Mouse (Mus musculus) retina, adult 2 months (tissue): ENCODE data around the gene Kifc1.
"Not testable (repeated sequence)": the region's sequence is repeated elsewhere in the genome, so short reads cannot be mapped to it uniquely, and the experiment has no call there.

Experiments
- DNase-seq: peaks from one replicate; pipeline ENCODE4 v3.0.0-alpha.2; 2012; ENCODE audit warnings: low read depth, low spot score

Gene Kifc1

DNA sequence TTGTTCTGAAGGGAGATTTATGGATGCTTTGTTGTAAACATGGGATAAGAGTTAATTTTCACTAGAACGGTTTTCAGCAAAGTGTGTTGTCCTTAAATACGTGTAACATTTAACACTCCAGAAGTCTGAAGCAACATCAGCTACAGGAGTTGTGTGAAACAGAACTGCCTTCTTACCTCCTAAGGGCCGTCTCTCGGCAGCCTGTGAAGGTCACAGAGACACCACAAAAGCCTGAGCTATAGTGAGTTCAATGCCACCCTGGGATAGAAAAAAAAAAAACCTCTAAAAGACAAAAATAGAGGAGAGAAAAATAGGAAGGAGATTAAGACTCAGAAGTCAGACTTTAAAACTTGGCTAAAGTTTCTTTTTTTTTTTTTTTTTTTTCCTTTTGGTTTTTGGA, 11.6 kb upstream of the Kifc1 start:
- DNase-seq: no peak

DNA sequence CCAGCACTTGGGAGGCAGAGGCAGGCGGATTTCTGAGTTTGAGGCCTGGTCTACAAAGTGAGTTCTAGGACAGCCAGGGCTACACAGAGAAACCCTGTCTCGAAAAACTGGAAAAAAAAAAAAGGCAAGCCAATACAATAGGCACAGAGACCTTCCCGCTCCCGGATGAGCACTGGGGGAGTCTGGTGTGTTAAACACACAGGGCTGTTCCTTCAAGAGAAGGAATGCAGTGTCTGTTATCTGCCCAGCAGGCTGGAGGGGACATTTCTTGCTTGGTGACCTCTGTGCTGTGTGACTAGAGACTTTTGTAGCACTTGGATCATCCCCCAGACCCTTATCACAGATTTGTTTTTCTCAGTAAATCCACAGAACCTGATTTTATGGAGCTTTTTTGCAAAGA, 11.2 kb upstream of the Kifc1 start:
- no peak for DNase-seq

DNA sequence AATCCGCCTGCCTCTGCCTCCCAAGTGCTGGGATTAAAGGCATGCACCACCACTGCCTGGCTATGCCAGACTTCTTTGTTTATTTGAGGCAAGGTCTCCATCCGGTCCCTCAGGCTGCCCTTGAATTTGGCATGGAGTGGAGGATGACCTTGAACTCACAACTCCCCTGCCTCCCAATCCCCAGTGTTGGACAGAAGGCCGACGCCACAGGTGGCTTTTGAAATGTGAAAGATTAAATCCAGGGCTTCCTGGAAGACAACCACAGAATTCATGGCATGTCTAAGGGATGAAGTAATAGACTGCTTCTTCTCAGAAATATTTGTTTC, 10.5 kb upstream of the Kifc1 start:
- no peak for DNase-seq

DNA sequence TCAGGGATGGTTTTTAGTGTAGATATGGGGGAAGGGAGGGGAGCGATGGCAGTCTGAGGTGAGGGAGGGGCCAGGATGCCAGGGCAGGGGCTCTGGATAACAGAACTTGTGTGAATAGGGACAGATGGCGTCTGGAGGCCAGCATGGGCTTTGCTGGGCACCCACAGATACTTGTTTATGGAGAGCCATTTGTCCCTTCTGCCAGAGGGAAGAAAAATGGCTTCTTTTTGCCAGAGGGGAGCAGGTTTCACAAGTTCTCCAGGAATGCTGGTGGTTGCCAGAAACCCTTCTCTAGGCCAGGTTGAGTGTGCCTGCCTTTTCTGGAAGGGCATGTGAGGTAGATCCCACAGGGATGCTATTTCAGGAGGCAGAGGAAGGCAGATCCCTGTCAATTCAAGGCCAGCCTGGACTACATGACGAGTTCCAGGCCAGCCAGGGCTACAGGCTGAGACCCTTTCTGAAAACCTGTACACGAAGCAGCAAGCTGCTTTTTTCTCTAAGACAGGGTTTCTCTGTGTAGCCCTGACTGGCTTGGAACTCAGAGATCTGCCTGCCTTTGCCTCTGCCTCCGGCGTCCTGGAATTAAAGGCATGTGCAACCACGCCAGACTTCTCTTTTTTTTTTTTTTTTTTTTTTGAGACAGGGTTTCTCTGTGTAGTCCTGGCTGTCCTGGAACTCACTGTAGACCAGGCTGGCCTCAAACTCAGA, 10.0 kb upstream of the Kifc1 start:
- no peak for DNase-seq

DNA sequence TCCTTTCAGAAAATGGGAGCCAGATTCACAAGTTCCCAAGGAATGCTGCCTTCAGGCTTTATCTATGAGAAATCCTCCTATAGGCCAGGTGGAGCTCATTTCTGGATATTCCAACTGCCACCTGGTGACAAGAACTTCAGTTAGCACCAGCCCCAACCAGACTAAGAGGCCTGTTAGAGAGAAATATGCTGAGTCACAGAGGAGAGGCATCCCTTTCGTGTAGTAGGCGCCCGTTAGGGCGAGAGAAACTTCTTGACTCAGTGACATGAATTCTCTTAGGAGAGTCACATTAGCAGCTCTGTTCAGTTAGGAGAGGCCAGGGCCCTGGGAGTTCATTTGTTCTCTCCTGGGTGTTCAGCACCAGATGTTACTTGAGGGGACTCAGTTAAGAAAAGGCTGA, 9.2 kb upstream of the Kifc1 start:
- no peak for DNase-seq

DNA sequence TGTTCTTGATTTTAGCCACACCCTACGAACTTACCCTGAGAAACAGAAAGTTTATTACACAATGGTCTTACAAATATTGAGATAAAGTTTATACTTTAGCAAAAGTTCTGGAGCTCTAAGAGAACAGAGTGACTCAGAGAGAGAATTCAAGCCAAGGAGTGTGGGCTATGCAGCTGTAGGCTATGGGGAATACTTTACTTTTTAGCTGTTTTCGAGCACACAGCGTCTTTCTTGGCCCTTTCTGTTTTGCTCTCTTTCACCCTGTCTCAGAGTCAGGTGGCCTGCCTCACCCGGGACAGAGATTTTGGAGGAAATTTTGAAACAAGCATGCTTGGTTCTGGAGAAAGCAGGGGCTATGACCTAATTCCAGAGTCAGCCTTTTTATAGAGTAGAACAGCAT, 7.7 kb upstream of the Kifc1 start:
- DNase-seq: not testable (repeated sequence)

DNA sequence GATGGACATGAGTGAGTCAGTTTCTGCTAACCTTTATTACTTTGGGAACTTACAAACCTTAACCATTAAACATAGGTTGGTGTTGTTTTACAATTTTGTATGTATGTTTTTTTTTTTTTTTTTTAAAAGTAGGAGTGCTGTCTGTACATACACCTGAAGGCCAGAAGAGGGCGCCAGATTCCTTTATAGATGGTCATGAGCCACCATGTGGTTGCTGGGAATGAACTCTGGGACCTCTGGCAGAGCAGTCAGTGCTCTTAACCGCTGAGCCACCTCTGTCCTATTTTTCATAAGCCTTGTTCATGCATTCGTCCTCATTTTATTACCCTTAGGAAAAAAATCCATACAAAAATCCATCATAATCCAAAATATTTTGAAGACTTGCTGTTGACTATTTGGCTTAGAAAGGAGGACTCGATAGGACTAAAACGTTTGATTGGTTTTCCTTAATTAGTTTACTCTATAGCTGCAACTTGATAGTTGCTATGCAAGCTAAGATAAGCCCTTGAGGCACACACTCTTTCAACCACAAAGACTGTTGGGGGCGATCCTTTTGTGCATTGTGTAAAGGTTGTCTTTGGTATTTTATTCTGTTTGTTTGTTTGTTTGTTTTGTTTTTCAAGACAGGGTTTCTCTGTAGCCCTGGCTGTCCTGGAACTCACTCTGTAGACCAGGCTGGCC, 6.8 kb upstream of the Kifc1 start:
- DNase-seq: no peak

DNA sequence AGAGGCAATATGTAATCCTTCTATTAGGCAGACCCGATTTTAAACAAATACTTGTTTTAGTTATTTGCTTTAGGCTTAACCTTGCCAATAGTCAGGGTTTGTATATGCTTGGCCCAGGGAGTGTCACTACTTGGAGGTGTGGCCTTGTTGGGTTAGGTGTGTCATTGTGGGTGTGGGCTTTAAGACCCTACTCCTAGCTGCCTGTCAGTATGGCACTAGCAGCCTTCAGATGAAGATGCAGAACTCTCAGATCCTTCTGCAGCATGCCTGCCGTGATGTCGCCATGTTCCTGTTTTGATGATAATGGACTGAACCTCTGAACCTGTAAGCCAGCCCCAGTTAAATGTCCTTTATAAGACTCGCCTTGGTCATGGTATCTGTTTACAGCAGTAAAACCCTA, 2.5 kb upstream of the Kifc1 start:
- not testable (repeated sequence) for DNase-seq

DNA sequence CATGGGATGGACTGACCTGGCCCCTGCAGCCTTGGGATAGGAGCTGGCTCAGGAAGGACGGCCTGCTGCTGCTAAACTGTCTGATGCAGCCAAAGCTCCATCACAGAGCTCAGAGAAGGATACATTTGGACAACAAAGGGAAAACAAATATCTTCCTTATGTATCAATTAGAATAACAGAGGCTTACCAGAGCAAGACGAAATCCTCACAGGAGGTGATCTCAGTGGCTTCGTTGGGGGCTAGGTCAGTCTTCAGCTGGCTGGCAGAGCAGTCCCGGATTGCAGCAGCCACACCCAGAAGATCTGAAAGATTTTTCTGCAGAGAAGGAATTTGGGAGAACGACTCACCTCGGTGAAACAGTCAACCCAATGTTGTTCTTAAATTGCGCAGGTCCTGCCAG, 2.0 kb upstream of the Kifc1 start:
- no peak for DNase-seq

DNA sequence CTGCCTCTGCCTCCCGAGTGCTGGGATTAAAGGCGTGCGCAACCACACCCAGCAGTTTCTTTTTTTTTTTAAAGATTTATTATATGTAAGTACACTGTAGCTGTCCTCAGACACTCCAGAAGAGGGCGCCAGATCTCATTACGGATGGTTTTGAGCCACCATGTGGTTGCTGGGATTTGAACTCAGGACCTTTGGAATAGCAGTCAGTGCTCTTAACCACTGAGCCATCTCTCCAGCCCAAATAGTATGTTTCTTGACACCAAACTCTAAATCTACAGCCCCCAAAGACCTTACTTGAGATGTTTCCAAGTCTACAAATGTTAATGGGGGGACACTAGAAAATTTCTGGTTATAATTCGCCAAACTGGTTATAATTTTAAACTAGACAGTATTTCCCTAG, 1.4 kb upstream of the Kifc1 start:
- not testable (repeated sequence) for DNase-seq

DNA sequence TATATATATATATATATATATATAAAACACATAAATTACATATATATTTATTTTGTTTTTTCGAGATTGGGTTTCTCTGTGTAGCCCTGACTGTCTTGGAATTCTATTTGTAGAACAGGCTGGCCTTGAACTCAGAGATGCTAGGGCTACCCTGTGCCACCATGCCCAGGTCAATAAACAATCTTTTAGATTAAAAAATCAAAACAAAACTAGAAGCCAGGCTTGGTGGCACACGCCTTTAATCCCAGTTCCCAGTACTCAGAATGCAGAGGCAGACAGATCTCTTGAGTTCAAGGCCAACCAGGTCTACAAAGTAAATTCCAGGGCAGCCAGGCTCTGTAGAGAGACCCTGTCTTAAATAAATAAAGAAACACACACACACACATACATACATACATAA, 896 bp upstream of the Kifc1 start:
- no peak for DNase-seq

DNA sequence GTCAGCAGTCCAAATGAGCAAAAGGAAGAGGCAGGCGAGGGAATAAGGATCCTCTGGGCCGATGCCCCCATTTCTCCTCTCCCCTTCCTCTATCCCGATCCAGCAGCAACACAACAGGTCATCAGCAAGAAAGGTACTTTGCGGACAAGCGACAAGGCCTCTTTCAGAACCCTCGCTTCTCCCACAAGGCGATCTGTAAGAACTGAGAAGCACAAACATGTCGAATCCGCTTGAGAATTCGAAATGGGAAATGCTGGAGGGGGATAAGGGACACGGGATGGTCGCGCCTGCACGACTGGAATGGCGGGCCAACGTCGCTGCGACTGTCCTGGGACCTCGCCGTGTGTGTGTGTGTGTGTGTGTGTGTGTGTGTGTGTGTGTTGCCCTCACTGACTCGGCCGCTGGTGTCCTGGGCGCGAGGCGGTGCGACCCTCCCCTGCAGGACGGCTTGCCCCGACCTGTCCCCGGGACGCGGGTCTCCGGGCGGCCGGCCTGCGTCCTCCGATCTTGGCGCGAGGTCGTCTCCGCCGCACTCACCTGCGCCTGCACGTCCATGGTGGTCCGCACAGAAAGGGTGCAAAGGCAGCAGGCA, 424 bp downstream of the Kifc1 start:
- DNase-seq: not testable (repeated sequence)

DNA sequence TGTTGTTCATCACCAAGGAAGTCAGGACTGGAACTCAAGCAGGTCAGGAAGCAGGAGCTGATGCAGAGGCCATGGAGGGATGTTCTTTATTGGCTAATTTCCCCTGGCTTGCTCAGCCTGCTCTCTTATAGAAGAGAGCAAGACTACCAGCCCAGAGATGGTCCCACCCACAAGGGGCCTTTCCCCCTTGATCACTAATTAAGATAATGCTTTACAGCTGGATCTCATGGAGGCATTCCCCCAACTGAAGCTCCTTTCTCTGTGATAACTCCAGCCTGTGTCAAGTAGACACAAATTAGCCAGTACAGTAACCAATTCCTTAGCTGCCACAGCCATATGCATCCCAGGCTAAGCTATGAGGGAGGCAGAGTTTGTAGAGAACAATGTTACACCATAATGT, 2.2 kb downstream of the Kifc1 start:
- DNase-seq: not testable (repeated sequence)

DNA sequence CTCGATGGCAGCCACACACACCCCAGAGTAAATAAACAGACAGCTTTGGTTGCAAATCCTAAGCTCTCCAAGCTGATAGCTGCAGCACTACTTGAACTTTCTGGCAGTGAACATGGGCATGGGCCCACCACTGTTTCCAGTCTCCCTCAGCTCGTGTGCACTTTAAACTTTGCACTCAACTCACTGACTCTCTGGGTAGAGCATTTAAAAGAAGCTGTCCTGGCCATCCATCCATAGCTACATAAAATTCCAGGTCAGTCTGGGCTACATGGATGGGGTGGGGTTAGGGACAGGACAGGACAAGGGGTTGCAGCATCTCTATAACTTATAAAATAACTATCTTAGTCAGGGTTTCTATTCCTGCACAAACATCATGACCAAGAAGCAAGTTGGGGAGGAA, 2.7 kb downstream of the Kifc1 start:
- not testable (repeated sequence) for DNase-seq

DNA sequence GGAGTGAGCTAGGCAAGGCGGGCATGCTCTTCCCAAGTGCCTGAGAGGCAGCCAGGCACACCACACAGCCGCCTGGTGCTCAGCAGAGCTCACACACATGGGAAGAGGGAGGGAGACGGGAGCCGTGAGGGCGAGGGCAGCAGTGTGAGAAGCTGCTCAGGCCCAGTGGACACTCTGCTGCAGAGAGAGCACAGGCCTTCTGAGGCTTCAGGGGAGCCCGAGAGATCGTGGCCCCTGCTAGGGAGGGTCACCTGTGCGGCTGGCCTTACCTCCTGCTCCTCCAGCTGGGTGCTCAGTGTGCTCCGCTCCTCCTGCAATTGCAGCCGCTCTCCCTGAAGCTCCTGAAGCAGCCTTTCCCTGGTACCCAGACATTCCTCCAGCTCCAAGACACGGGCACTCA, 6.1 kb downstream of the Kifc1 start:
- not testable (repeated sequence) for DNase-seq

DNA sequence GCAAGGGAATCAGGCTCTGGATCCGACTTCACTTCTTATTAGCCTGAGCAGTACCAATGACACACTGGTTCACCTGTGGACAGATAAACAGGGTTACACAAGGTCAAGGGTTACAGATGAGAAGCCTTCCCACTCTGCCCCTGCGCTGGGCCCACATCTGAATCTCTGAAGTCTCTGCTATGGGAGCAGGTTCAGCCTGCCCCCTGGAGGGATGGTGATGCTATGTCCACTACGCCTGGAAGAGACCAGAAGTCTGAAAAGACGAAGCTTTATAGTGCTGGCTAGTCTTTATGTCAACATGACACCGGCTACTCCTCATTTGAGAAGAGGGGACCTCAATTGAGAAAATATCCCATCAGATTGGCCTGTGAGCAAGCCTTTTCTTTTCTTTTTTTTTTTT, 14.7 kb downstream of the Kifc1 start:
- not testable (repeated sequence) for DNase-seq

DNA sequence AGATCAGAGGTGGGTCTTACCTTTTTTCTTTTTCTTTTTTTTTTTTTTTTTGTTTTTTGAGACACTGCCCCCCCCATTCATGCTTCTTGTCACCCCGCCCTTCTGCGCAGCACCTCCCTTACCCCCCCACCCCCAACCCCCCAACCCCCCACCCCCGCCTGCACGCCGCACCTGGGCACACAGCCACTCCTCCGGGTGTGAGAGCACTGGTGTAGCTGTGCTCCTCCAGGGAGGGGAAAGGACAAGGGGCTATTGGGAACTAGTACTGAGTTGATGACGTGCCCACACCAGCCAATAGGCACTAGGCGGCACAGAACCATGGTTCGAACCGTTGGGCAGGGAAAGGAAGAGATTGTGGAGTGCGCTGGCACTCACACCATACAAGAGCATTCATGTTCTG, 16.1 kb downstream of the Kifc1 start:
- DNase-seq: no peak

DNA sequence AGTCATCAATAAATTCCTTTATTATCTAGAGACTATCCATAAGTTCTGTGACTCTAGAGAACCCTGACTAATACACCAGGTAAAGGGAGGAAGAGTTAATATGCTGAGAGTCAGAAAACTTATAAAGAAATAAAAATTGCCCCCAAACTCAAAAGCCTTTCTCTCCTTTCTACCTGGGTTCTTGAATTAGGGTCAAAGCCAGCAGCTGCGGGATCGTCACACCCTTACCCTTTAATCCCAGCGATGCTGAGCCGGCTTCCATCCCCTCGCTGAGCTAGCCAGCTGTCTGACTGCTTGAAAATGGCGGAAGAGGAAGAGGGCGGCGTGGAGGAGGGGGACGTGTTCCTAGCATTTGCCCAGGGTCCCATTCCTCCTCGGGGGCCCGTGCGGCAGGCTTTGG, 16.9 kb downstream of the Kifc1 start, which contains the start of gene Gm7029:
TSS of gene Gm7029 (plus strand) at position 301 of the 400 bp plus-strand sequence.
- not testable (repeated sequence) for DNase-seq

DNA sequence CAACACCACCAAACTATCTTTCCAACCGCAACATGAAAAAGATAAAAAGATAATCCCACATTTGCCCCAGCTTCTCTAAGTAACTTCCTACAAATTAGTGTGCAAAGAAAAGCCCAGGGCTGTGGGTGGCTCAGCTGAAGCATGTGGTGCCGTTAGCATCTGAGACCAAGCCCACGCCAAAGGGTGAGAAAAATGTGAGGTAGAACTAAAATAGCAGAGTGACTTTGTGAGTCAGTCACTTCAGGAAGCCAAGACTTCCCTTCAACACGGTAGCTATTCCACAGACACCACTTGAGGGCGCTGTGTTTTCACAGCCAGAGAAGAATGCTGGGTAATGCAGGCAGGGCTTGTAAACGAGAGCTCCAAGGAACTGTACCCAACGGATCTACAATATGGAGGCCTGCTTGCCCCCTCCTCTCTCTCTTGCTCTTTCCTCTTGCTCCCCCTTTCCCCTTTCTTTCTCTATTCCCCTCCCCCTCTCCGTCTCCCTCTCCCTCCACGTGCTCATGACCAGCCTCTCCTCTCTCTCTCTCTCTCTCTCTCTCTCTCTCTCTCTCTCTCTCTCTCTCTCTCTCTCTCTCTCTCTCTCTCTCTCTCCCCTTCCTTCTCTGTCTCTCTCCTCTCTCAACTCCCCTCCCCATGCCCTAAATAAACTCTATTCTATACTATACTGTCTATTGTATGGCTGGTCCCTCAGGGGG, 25.0 kb downstream of the Kifc1 start:
- no peak for DNase-seq

DNA sequence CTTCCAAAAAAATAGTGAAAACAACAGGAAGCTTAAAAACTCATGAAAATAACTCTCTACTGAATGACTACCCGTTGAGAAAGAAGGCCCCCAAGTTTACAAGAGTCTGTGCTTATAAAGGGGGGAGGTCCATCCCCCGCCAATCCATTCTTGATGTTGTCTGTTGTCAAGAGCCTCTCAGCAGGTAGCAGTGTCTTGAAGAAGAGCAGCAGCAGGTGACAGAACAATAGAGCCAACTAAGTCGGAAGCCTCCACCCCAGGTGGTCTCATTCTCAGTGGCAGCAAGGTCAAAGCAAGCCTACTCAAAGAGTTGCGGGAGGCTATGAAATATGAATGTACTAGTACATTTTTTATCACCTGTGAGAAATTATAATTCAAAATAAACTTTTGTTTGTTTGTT, 32.6 kb downstream of the Kifc1 start:
- no peak for DNase-seq

DNA sequence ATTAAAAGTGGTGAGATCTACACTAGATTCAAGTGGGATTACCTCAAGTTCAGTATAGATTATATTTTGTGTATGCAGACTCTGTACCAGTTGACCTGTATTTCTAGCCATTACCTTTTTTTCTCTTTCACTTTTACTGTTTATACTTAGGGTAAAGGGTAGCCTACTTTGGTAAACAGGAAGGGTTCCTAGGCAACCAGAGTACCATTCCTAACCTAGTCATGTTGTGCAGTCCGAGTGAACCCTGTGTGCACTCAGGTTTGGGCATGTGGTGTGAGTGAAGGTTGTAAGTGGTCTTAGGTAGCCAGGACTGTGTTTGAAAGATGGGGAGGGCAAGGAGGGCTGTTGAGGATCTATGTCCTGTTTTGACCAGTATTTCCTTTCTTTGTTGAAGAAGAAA, 39.1 kb downstream of the Kifc1 start:
- no peak for DNase-seq

DNA sequence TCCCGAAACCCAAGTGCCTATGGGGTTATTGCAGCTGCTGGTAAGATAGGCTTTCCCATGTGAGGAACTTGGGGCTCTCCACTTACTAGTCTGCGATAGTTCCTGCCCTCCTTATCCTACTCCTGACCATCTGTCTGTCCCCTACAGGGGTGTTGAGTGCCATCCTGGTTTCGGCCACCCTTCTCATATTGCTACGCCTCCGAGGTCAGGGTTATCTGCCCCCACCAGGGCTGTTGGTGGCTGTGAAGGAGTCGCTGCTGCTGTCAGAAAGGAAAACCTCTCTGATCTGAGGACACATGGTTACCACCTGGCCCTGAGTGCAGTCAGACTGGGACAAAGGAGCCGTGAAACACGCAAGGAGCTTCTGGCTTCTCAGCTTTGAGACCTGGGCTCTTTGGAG, 42.3 kb downstream of the Kifc1 start:
- no peak for DNase-seq

DNA sequence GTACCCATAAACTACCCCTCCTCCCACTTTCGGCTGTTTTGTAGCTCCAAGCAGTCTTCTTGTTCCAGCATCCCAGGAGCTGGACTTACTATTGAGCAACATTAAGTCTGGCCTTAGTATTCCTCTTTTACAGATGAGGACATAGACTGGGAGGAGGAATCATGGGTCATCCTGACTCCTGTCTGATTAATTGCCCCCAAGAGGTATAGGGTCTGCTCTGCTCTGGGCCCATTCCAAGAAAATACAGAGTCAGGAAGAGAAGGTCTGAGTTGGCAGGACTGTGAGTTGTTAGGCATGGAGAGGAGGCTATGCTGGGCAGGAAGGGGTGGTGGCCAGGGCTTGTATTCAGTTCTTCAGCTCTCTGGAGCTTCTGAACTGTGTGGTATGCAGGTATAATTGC, 46.3 kb downstream of the Kifc1 start:
- no peak for DNase-seq
